19 mouse cellular contexts compared by ENCODE assay signal in the genomic region with DNA sequence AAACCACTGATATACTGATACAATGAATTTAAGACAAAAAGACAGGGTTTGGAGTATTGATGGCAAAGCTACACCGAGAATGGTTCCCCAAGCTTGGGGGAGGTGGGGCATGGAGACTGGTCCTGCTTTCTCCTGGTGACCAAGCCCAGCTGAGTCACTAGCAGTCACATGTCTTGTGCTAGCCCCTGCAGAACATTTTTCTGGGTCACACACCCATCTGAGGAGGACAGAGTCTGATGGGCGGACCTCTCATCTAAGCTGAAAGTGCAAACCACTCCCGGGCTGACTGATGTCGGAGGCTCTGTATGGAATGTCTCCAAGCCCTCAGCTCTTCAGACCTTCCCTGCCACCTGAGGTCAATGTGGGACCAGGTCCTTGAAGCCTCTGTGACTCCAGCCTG.
DNase-seq lines count a peak whose midpoint lies in the region; ATAC-seq and TF ChIP-seq lines count a peak whose summit lies in the region.
"Had no signal": no experiment of that assay in that cellular context is flagged by ENCODE, and none has a peak within 500 bp of the region (broad histone marks: within the 10 kb centered on the region; RNA-seq: fewer than 3 reads in every experiment).

No protein-coding gene starts in this region.

- peaks cover 12% of the 10 kb centered on the region for H3K36me3 ChIP-seq in heart, adult 2 months (ENCODE audit: control insufficient read depth, insufficient read depth, low read length)
- H3K36me3 ChIP-seq in stomach, embryonic 16.5 days (ENCODE audit: control insufficient read depth, insufficient read depth, low read length) = no peaks in the 10 kb centered on the region
- H3K36me3 ChIP-seq in kidney, embryonic 16.5 days (ENCODE audit: insufficient read depth, low read length) = 0 out of 2 replicates have a peak, but pooled peaks cover 3% of the 10 kb centered on the region
- no peaks in the 10 kb centered on the region for H3K36me3 ChIP-seq in forebrain, embryonic 15.5 days
- H3K36me3 ChIP-seq: embryonic facial prominence, embryonic 13.5 days; kidney, embryonic 15.5 days; limb, embryonic 13.5 days; liver, embryonic 13.5 days had no signal

- TF ChIP-seq CTCF in heart, adult 2 months (IDR thresholded peaks at IDR 0.05) = no peak

- peak in 1 of 2 experiments; percentile 61 for DNase-seq in heart, adult 2 months
- DNase-seq in heart, postnatal 14 days = no peak
- peak; percentile 9 for DNase-seq in thymus, postnatal 14 days
- no peak for DNase-seq in thymus, postnatal 36 days
- DNase-seq in gastrocnemius, postnatal 25 days = peak; percentile 40
- DNase-seq: adrenal gland, adult 8-10 months; cerebellum, postnatal 10 days; liver, embryonic 13.5 days; lung, embryonic 14.5 days had no signal

- H3K27me3 ChIP-seq in heart, adult 2 months (ENCODE audit: control insufficient read depth, insufficient read depth, low read length) = no peaks in the 10 kb centered on the region
- no peaks in the 10 kb centered on the region for H3K27me3 ChIP-seq in stomach, embryonic 16.5 days (ENCODE audit: control insufficient read depth, insufficient read depth, low read length)
- H3K27me3 ChIP-seq in kidney, embryonic 16.5 days (ENCODE audit: insufficient read depth, low read length) = no peaks in the 10 kb centered on the region
- H3K27me3 ChIP-seq in forebrain, embryonic 15.5 days = no peaks in the 10 kb centered on the region
- H3K27me3 ChIP-seq: embryonic facial prominence, embryonic 13.5 days; hindbrain, embryonic 13.5 days; kidney, embryonic 15.5 days; limb, embryonic 13.5 days; liver, embryonic 13.5 days; Patski had no signal

- H3K27ac ChIP-seq in heart, adult 2 months = peak overlapping the region; percentile 47
- peak overlapping the region; percentile 65 for H3K27ac ChIP-seq in stomach, embryonic 16.5 days (ENCODE audit: low read length)
- H3K27ac ChIP-seq in kidney, embryonic 16.5 days (ENCODE audit: low read length) = no peak overlapping the region
- no peak overlapping the region for H3K27ac ChIP-seq in forebrain, embryonic 15.5 days (replicated peaks)
- H3K27ac ChIP-seq: embryonic facial prominence, embryonic 13.5 days; hindbrain, embryonic 13.5 days; kidney, embryonic 15.5 days; limb, embryonic 13.5 days; liver, embryonic 13.5 days; macrophage had no signal

- H3K9me3 ChIP-seq in stomach, embryonic 16.5 days (replicated peaks; ENCODE audit: control insufficient read depth, low read length) = no peaks in the 10 kb centered on the region
- no peaks in the 10 kb centered on the region for H3K9me3 ChIP-seq in kidney, embryonic 16.5 days (ENCODE audit: low read length)
- no peaks in the 10 kb centered on the region for H3K9me3 ChIP-seq in forebrain, embryonic 15.5 days
- H3K9me3 ChIP-seq: embryonic facial prominence, embryonic 13.5 days; kidney, embryonic 15.5 days; limb, embryonic 13.5 days; liver, embryonic 13.5 days had no signal

- H3K4me2 ChIP-seq in stomach, embryonic 16.5 days (ENCODE audit: low read depth, low read length) = no peak overlapping the region
- H3K4me2 ChIP-seq in kidney, embryonic 16.5 days (replicated peaks; ENCODE audit: low read depth, low read length) = no peak overlapping the region
- no peak overlapping the region for H3K4me2 ChIP-seq in forebrain, embryonic 15.5 days (replicated peaks)
- H3K4me2 ChIP-seq: embryonic facial prominence, embryonic 13.5 days; hindbrain, embryonic 13.5 days; kidney, embryonic 15.5 days; limb, embryonic 13.5 days; liver, embryonic 13.5 days; lung, embryonic 14.5 days; midbrain, embryonic 11.5 days had no signal

- 0 out of 2 replicates have a peak, but pooled peaks have one; percentile 37 for ATAC-seq in stomach, embryonic 16.5 days (ENCODE audit: insufficient read depth, low FRiP score)
- no peak for ATAC-seq in kidney, embryonic 16.5 days (ENCODE audit: low FRiP score, low TSS enrichment)
- ATAC-seq in forebrain, embryonic 15.5 days (replicated peaks) = no peak
- ATAC-seq: Patski had no signal

- TF ChIP-seq POLR2A in heart, adult 2 months (IDR thresholded peaks at IDR 0.05; ENCODE audit: insufficient read depth, low read depth, low read length) = no peak

- peaks cover 7% of the 10 kb centered on the region for H3K4me1 ChIP-seq in heart, adult 2 months (ENCODE audit: control insufficient read depth, insufficient read depth, low read length)
- peaks cover 14% of the 10 kb centered on the region for H3K4me1 ChIP-seq in stomach, embryonic 16.5 days (ENCODE audit: control insufficient read depth, insufficient read depth, low read length)
- peaks cover 28% of the 10 kb centered on the region for H3K4me1 ChIP-seq in kidney, embryonic 16.5 days (ENCODE audit: insufficient read depth, low read length)
- peaks cover 13% of the 10 kb centered on the region for H3K4me1 ChIP-seq in forebrain, embryonic 15.5 days

- no peak overlapping the region for H3K9ac ChIP-seq in heart, adult 2 months (ENCODE audit: low read depth, low read length)
- H3K9ac ChIP-seq in stomach, embryonic 16.5 days (ENCODE audit: low read length) = no peak overlapping the region
- no peak overlapping the region for H3K9ac ChIP-seq in kidney, embryonic 16.5 days (replicated peaks; ENCODE audit: low read length)
- no peak overlapping the region for H3K9ac ChIP-seq in forebrain, embryonic 15.5 days (replicated peaks)
- H3K9ac ChIP-seq: embryonic facial prominence, embryonic 13.5 days; hindbrain, embryonic 13.5 days; kidney, embryonic 15.5 days; limb, embryonic 13.5 days; liver, embryonic 13.5 days; lung, embryonic 14.5 days had no signal

- no peaks in the 10 kb centered on the region for H3K79me2 ChIP-seq in heart, adult 2 months (replicated peaks; ENCODE audit: control insufficient read depth, insufficient read depth, low read length)

- H3K4me3 ChIP-seq in heart, adult 2 months = no peak overlapping the region
- no peak overlapping the region for H3K4me3 ChIP-seq in stomach, embryonic 16.5 days (replicated peaks; ENCODE audit: low read length)
- no peak overlapping the region for H3K4me3 ChIP-seq in kidney, embryonic 16.5 days (ENCODE audit: low read length)
- H3K4me3 ChIP-seq in forebrain, embryonic 15.5 days = no peak overlapping the region
- H3K4me3 ChIP-seq: embryonic facial prominence, embryonic 13.5 days; hindbrain, embryonic 13.5 days; kidney, embryonic 15.5 days; limb, embryonic 13.5 days; liver, embryonic 13.5 days had no signal

- intact Hi-C loops in heart, adult 2 months (cut with DNase I) = loop anchor here (5.0 kb wide), 1 partner anchor 33 kb away; no protein-coding TSS in a partner anchor
- intact Hi-C loops in heart, postnatal 14 days (cut with DNase I) = loop anchor here (5.0 to 10.0 kb wide), 2 partner anchors 33 to 324 kb away; a partner anchor contains a TSS

- 56% methylated on average over 4 of the region's 4 CpGs for WGBS in heart, adult 2 months
- WGBS in stomach, embryonic 16.5 days = 74% methylated on average over 4 of the region's 4 CpGs
- WGBS in kidney, embryonic 16.5 days = 80% methylated on average over 4 of the region's 4 CpGs
- WGBS in forebrain, embryonic 15.5 days = 80% methylated on average over 4 of the region's 4 CpGs

- TF ChIP-seq EP300 in heart, adult 2 months (IDR thresholded peaks at IDR 0.05; ENCODE audit: insufficient read depth, low read depth, low read length) = no peak

Comparison
In these comparisons a context has a peak if more than half of its experiments do, and no peak if none do; other contexts are left out.
1. DNase-seq: peak in thymus, postnatal 14 days (single experiment) and gastrocnemius, postnatal 25 days (single experiment); none in heart, postnatal 14 days (0 of 2) and thymus, postnatal 36 days (0 of 2).
2. H3K27ac ChIP-seq: peak in heart, adult 2 months (single experiment) and stomach, embryonic 16.5 days (single experiment); none in kidney, embryonic 16.5 days (single experiment) and forebrain, embryonic 15.5 days (single experiment).